Mouse (Mus musculus): ENCODE data around the gene Vmn1r19. TPM values are rescaled to one million over a fixed set of nuclear protein-coding genes. Genes with fewer than 3 reads are reported as not detected.
"Not testable (repeated sequence)": the region's sequence is repeated elsewhere in the genome, so short reads cannot be mapped to it uniquely, and the experiment has no call there.

The Vmn1r19 gene
- total RNA-seq (2012; rRNA removed): not detected in 2 replicates
- polyA plus RNA-seq (2012; ENCODE audit: insufficient read depth in 1 of 2, insufficient read length in 2 of 2, low read depth in 1 of 2, low replicate concordance in 2 of 2, missing spikeins in 1 of 2): not detected

DNA sequence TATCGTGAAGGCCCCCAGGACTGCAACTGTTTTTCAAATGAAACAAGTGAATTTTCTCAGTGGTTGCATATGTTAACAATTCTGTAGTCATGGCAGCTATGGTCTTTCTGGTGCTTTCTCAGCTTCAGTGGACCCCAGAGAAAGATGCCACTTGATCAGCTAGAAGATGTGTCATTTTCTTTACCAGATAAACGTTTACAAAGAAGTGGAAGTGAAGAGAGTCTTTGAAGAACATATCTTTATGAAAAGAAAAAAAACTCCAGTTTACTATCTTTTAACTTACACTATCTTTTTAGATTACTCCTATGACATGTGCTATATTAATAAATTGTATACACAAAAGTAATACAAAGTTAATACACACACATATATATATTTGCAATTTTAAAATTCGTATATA lies at the start of gene Vmn1r19:
Gene Vmn1r19 (plus strand): TSS at position 301 of the 400 bp plus-strand sequence.
- not testable (repeated sequence) for H3K4me3 ChIP-seq (ENCODE audit: control insufficient read depth in 1 of 2, insufficient read depth in 1 of 2, low read depth in 2 of 2, low read length in 2 of 2); H3K27ac ChIP-seq (ENCODE audit: control insufficient read depth, low read depth, low read length); H3K9ac ChIP-seq (ENCODE audit: control insufficient read depth, low read depth, low read length, poor library complexity, severe bottlenecking); H3K79me2 ChIP-seq (ENCODE audit: control insufficient read depth, insufficient read depth, low read length, poor library complexity); H3K36me3 ChIP-seq (ENCODE audit: control insufficient read depth in 1 of 2, insufficient read depth in 2 of 2, low read length in 2 of 2); H3K27me3 ChIP-seq (ENCODE audit: control insufficient read depth in 1 of 2, insufficient read depth in 2 of 2, low read length in 2 of 2); H3K4me1 ChIP-seq (ENCODE audit: control insufficient read depth in 1 of 2, insufficient read depth in 2 of 2, low read length in 2 of 2); H3K9me3 ChIP-seq (replicated peaks; ENCODE audit: insufficient read depth, low read length); DNase-seq (ENCODE audit: low read depth, low spot score)

DNA sequence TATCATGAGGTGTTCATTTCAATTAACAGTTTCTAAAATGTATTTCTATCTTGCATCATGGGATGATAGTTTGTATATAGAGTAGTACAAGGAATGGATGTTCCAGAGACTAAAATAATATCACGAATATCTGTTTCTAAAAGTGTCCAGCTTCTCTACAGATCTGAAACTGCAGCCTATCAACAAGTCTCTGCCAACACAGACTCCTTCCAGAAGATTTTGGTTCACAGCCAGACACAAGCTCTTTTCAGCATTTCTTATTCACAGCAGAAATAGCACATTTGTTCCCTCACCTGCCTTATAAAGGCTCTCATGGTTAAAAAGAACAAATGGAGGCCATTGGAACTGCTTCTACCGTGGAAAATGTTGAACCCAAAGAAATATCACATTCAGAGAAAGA lies 46.7 kb upstream of the Vmn1r19 start:
- H3K4me1 ChIP-seq (ENCODE audit: control insufficient read depth in 1 of 2, insufficient read depth in 2 of 2, low read length in 2 of 2): no peaks in the 10 kb centered on the region
- H3K36me3 ChIP-seq (ENCODE audit: control insufficient read depth in 1 of 2, insufficient read depth in 2 of 2, low read length in 2 of 2): no peaks in the 10 kb centered on the region
- no peaks in the 10 kb centered on the region for H3K27me3 ChIP-seq (ENCODE audit: control insufficient read depth in 1 of 2, insufficient read depth in 2 of 2, low read length in 2 of 2)
- no peak for DNase-seq (ENCODE audit: low read depth, low spot score)
- TF ChIP-seq KAT2A (conservative IDR thresholded peaks at IDR 0.05; ENCODE audit: low read depth, low read length): no peak
- no peak for TF ChIP-seq TCF12 (IDR thresholded peaks at IDR 0.05; ENCODE audit: low read depth, low read length)
- TF ChIP-seq MXI1 (IDR thresholded peaks at IDR 0.05; ENCODE audit: low read depth, low read length): no peak
- TF ChIP-seq MYC (IDR thresholded peaks at IDR 0.05; ENCODE audit: low read depth, low read length): no peak
- no peak for TF ChIP-seq TBP (IDR thresholded peaks at IDR 0.05; ENCODE audit: low read depth, low read length)
- no peak for TF ChIP-seq POLR2AphosphoS2 (IDR thresholded peaks at IDR 0.05; ENCODE audit: low read length)
- no peak for TF ChIP-seq MAZ (IDR thresholded peaks at IDR 0.05; ENCODE audit: low read depth, low read length)
- no peak for TF ChIP-seq BHLHE40 (IDR thresholded peaks at IDR 0.05; ENCODE audit: borderline replicate concordance, low read depth, low read length)
- no peak for TF ChIP-seq GABPA (IDR thresholded peaks at IDR 0.05; ENCODE audit: low read depth, low read length)
- no peaks in the 10 kb centered on the region for H3K79me2 ChIP-seq (ENCODE audit: control insufficient read depth, insufficient read depth, low read length, poor library complexity)
- no peak overlapping the region for H3K9ac ChIP-seq (ENCODE audit: control insufficient read depth, low read depth, low read length, poor library complexity, severe bottlenecking)
- H3K27ac ChIP-seq (ENCODE audit: control insufficient read depth, low read depth, low read length): no peak overlapping the region
- no peak overlapping the region for H3K4me3 ChIP-seq (ENCODE audit: control insufficient read depth in 1 of 2, insufficient read depth in 1 of 2, low read depth in 2 of 2, low read length in 2 of 2)
- H3K9me3 ChIP-seq (replicated peaks; ENCODE audit: insufficient read depth, low read length): no peaks in the 10 kb centered on the region

DNA sequence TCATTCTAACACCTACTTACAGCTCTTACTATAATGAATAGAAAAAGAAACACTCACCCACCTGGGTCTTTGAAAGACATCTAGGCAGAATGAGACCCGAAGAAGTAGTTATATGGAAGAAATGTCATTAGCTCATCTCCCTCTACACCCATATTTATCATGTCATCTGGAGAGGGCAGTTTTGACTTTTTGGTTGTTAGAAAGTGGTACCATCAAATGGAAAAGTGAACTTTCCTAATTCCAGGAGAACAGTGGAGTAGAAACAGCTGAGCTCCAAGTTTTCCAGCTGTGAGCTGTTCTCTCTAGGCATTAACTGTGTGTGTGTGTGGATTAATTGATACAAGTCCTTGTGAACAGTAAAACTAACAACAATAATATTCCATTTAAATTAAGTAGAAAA lies 40.0 kb upstream of the Vmn1r19 start, which contains the start of gene Vmn1r17:
Gene Vmn1r17 (minus strand): TSS at position 101 of the 400 bp plus-strand sequence.
- no peak for TF ChIP-seq POLR2A (IDR thresholded peaks at IDR 0.05; ENCODE audit: control insufficient read depth in 1 of 2, insufficient read depth in 1 of 2, low read depth in 1 of 2, low read length in 2 of 2, poor library complexity in 1 of 2)
- TF ChIP-seq MYB (IDR thresholded peaks at IDR 0.05; ENCODE audit: low read depth, low read length): no peak
- no peak within 1 kb of the TSS for H3K9ac ChIP-seq (ENCODE audit: control insufficient read depth, low read depth, low read length, poor library complexity, severe bottlenecking)
- H3K36me3 ChIP-seq (ENCODE audit: control insufficient read depth in 1 of 2, insufficient read depth in 2 of 2, low read length in 2 of 2): no peaks in the 10 kb centered on the region
- no peak for DNase-seq (ENCODE audit: low read depth, low spot score)
- H3K27me3 ChIP-seq (ENCODE audit: control insufficient read depth in 1 of 2, insufficient read depth in 2 of 2, low read length in 2 of 2): no peaks in the 10 kb centered on the region
- H3K79me2 ChIP-seq (ENCODE audit: control insufficient read depth, insufficient read depth, low read length, poor library complexity): no peaks in the 10 kb centered on the region
- H3K4me3 ChIP-seq (ENCODE audit: control insufficient read depth in 1 of 2, insufficient read depth in 1 of 2, low read depth in 2 of 2, low read length in 2 of 2): no peak within 1 kb of the TSS
- H3K9me3 ChIP-seq (replicated peaks; ENCODE audit: insufficient read depth, low read length): no peaks in the 10 kb centered on the region
- H3K4me1 ChIP-seq (ENCODE audit: control insufficient read depth in 1 of 2, insufficient read depth in 2 of 2, low read length in 2 of 2): no peaks in the 10 kb centered on the region
- no peak within 1 kb of the TSS for H3K27ac ChIP-seq (ENCODE audit: control insufficient read depth, low read depth, low read length)

DNA sequence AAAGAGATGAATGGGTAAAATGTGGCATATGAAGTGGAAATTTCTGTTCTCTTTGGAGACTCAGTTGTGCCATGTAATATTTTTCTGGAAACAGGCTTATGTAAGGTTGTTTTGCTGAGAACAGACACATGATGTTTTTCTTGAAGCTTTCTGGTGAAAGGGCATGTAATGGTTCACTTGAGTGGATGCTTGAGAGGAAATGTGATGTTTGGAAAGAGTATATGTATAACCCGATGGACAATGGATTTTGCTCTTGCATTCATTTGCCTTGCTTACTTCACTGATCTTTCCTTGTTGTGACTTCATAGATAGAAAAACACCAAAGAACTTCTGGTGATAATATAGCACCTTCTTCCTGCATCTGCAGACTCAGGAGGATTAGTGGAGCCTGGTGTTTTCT lies 37.7 kb upstream of the Vmn1r19 start:
- not testable (repeated sequence) for H3K36me3 ChIP-seq (ENCODE audit: control insufficient read depth in 1 of 2, insufficient read depth in 2 of 2, low read length in 2 of 2); H3K9ac ChIP-seq (ENCODE audit: control insufficient read depth, low read depth, low read length, poor library complexity, severe bottlenecking); DNase-seq (ENCODE audit: low read depth, low spot score); H3K27me3 ChIP-seq (ENCODE audit: control insufficient read depth in 1 of 2, insufficient read depth in 2 of 2, low read length in 2 of 2); H3K79me2 ChIP-seq (ENCODE audit: control insufficient read depth, insufficient read depth, low read length, poor library complexity); H3K4me1 ChIP-seq (ENCODE audit: control insufficient read depth in 1 of 2, insufficient read depth in 2 of 2, low read length in 2 of 2); H3K27ac ChIP-seq (ENCODE audit: control insufficient read depth, low read depth, low read length); H3K9me3 ChIP-seq (replicated peaks; ENCODE audit: insufficient read depth, low read length); H3K4me3 ChIP-seq (ENCODE audit: control insufficient read depth in 1 of 2, insufficient read depth in 1 of 2, low read depth in 2 of 2, low read length in 2 of 2)

Measured in MEL (cell line).